Mouse (Mus musculus) 3T3-L1 (cell line): Measurements from ENCODE around the gene Rmdn2.
A peak's percentile ranks its signal among the peaks of the same experiment; 100 is the strongest.

ENCODE experiments used
- DNase-seq: peaks from one replicate; pipeline ENCODE4 v3.0.0-alpha.2; 2015; ENCODE audit warnings: low read depth, low spot score

Rmdn2 gene

GRCm38 (mm10) chr17:79611545-79611944 lies at the start of gene Rmdn2:
TSS of gene Rmdn2 (plus strand) at chr17:79611863.
- no peak for DNase-seq

GRCm38 (mm10) chr17:79563067-79563620 lies 48.5 kb upstream of the Rmdn2 start:
- DNase-seq = no peak

DNA sequence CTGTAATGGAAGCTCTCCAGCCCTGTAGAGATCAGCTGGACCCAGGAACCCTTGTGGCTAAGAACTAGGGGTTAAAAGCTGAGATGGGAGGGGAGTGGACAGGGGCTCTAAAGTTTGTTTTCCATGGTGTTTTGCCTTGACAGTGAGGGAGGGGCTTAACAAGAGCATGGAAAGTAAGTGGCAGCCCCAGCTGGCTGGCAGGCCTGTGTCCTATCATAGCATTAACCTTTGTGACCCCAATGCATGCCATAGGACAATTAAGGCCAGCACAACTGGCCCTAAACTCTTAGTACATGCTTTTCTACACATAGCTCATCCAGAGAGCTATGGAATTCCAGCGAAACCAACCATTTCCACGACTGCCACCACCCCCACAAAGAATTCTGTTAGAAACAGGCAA lies 47.9 kb upstream of the Rmdn2 start:
- DNase-seq = no peak

DNA sequence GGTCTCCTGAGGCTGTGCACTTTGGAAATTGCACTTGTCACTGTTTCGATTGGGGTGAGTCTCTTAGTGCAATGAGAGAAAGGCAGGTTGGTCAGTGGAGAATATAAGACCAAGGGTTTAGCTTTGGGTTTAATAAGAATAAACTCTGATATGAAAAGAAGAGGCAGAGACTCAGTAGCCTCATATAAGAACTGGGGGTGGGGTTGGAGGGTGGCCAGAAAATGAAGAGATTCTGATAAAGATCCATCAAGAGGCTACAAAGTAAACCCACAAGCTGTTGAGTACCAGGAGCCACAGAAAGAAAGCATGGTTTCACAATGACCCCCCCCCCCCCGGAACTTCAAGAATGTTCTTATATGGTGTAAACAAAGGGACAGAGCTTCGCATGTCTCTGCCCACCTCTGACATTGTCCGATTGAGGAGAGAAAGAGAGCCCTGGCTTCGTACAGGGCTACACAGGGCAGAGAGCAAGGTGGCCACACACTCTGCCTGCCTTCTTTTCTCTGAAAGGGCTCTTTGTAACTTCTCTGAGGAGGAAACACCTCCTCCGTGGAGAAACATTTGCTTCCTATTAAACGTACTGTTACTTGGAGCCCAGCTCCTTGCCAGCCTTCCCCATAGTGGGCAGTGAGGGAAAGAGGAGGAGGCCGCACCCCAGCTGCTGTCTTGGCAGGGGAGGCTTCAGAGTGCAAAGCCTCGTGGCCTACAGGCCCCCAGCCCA lies 46.3 kb upstream of the Rmdn2 start:
- DNase-seq = no peak

DNA sequence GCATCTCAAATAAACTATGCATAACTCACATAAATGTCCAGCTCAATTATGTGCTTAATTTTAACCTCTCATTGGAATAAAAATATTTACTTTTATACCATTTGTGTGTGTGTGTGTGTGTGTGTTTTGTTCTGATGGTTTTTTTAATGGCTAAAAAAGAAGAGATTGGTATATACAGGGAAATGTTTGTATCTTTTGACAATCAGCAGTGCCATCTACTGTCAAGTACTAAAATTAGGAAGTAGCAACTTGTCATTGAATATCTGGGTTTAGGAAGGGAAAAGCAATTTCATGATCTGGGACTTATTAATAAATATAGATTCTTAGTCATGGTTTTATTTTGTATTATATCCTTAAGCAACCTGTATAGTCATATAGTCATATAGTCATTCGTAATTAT lies 43.3 kb upstream of the Rmdn2 start:
- DNase-seq = peak; percentile 74

DNA sequence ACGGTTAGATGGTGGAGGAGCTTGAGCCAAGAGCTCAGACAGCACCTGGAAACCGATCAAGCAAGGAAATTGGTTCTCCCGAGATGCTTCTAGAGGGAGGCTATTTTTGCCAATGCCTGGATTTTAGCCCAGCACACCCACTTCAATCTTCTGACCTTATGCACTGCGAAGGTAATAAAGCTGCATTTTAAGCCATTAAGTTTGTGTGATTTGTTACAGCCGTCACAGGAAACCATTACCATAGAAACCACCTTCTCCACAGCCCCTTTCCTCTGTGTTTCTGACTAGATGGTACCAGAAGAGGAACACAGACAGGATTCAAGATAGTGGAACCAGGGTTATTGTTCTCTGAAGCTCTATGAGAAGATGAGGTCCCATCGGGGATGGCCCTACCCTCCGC lies 33.3 kb upstream of the Rmdn2 start:
- no peak for DNase-seq

DNA sequence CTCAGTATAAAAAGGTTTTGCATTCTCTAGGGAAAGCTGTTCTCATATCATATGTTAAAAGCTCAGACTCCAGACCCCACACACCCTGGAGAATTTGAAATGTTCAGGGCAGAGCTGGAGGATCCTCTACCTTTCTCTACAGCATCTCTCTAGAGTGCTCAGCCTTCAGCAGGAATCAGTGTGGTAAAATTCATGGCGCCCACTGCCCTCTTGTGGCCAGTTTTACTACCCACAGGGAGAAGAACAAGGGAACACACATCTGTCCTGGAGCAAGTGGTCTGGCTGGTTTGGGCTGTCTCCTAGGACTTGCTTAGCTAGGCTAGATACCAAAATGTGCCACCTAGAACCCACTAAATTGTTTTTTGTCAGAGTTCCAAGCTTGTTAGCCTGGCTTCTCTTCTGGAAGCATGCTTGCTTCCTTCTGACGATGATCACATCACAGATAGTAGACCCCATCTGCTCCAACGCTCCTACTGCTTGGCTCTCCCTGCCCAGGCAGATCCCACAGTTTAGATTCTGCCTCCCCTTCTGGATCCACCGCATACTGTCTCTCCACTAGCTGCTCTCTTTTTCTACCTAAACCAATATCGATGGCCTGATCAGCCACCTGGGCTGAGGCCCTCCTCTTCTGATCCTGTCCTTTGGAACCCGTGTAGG lies 31.3 kb upstream of the Rmdn2 start:
- peak; percentile 96 for DNase-seq

DNA sequence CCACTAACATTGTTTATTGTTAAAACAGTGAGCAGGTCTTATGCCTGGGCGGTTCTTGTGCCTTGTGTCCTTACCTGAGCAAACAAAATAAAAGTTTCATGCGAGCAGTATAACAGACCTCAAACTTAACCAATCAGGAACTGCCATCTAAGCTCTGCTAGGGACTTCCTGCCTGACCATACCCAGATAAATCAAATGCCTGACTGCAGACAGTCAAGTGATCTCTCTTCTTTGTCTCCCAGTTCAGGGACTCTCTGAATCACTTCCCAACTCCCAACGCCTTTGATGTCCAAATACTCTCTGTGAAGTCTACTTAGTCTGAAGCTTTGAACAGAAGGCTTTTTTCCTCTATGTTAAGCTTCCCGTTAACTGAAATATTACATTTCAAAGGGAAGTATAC lies 28.2 kb upstream of the Rmdn2 start:
- no peak for DNase-seq

DNA sequence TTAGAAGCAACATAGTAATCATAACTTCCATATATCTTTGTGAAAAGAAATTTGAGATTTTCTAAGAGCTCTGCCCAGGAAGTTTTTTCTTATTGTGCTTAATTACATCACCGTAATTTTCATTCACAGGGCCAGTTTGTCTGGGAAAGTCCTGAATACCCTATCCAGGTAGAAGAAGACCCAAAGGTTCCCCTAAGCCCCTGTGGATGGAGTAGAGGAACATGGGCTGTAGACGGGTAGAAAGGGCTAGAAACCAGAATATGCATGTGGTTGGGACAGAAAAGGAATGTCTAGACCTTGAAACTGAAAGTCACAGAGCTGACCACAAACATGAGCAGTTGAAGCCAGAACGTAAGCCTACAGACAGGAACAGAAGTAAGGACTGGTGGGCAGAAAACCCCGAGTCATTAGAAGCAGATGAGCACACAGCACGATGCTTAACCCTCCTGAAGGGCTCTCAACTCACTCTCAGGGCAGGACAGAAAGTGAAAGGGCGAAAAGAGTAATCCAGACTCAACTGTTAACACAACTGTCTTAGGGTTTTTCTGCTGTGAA lies 27.3 kb upstream of the Rmdn2 start:
- DNase-seq = peak; percentile 70

- DNase-seq = peak; percentile 50
These were observed 21.8 kb upstream of the Rmdn2 start for GRCm38 (mm10) chr17:79589913-79590312.

- no peak for DNase-seq
These were observed 15.7 kb upstream of the Rmdn2 start for GRCm38 (mm10) chr17:79595996-79596395.

GRCm38 (mm10) chr17:79598151-79598550 lies 13.5 kb upstream of the Rmdn2 start:
- peak; percentile 62 for DNase-seq

DNA sequence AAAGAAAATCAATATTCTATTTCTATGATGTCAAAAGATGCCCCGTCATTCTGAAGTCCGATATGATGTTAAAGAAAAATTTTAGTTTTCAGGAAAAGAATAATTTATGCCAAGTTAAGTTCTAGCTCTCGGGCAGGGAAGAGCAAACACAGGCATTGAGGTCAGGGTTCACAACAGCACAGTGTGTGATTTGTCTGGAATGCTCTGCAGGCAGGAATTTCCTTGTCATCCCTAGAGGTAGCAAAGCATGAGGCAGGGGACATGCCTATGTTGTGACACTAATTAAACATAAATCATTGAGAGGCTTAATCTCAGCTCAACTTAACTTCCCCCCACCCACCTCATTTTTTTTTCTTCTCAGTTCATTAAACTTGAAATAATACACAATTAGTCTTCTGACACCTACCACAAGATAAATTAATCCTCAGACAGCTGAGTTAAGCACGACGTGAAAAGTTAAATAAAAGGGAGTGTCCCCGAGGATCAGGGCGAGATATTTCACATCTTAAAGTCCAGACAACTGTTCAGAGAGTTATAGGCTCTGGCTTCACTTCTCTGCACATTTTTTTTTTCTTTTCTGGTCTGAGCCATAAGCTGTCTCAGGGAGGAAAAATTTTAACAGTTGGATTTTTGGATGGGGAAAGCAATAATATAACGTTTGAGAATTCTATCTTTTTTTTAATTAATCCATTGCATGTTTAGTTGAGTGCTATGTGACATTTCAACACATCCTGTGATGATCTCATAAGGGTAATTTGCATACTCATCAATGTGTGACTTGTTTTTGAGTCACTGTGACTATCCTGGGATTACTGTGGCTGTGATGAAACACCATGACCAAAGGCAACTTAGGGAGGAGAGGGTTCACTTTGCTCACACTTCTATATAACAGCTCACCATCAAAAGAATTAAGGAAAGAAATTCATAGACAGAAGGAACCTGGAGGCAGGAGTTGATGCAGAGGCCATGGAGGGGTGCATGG lies 12.8 kb upstream of the Rmdn2 start:
- DNase-seq = peak; percentile 72

- DNase-seq = peak; percentile 74
These were observed 11.6 kb upstream of the Rmdn2 start for GRCm38 (mm10) chr17:79600108-79600507.

- no peak for DNase-seq
These were observed 9.3 kb upstream of the Rmdn2 start for GRCm38 (mm10) chr17:79602381-79602780.

DNA sequence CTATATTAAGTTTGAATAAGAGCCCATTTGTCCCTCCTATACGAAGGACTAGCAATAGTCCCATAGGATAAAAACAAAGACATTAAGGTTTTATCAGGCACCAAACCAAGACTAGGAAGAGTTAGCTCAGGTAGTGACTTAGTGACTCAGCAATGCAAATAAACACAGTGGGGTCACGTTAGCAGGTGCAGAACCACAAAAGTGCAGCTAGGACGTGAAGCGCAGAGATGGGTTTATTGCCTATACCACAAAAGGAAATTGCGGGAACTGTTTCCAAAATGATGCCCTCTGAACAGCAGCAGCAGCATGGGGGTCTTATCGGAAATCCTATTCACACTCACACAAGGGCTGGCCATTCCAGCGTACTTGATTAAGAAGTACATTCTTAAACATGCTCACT lies 8.2 kb upstream of the Rmdn2 start:
- DNase-seq = no peak

- no peak for DNase-seq
These were observed 5.9 kb upstream of the Rmdn2 start for GRCm38 (mm10) chr17:79605794-79606193.

GRCm38 (mm10) chr17:79609697-79610096 lies 2.0 kb upstream of the Rmdn2 start:
- DNase-seq = no peak

- no peak for DNase-seq
These were observed 1.4 kb upstream of the Rmdn2 start for GRCm38 (mm10) chr17:79610163-79610755.

DNA sequence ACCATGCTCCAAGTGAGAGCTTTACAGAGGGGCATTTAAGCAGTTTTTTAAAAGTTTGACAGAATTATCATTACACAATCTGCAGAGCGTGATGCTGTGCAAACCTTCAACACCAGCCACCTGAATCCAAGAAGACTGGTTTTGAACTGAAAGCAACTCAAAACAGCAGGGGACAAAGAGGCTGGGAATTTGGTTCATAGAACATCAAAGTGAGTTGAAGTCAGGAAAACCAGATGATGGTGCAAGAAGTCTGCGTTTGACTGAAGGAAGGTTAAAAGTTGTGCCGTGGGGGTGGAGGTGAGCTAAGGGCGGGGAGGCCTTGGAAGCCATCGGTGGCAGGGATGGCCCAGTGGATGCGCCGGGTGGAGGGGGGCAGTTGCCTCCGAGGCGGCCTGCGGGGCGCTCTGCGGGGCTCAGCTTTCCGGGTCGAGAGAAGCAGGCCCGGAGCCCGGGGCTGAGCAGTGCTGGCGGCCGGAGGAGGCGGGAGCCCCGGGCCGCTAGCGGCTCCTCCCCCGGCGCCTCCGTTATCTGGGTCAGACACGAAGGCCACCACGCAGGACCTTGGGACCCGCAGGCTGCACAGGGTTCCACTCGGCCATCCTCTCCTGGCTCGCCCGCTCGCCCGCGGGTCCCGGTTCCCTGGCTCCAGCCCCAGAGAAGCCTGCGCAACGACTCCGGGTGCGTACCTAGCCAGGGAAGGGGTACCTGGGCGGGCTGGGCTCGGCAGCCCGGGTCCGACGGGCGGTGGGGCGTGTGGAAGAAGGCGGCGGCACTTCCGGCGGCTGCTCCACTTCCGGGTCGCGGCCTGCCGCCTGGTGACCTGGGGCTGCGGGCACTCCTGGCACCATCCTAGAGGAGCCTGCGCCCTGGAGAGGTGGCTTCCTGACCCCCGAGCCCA lies 3.3 kb downstream of the Rmdn2 start:
- DNase-seq = peak; percentile 62
